ENCODE assay signal across 23 mouse cellular contexts in genomic region chr17:5360759-5361158, GRCm38 (mm10). TPM values are rescaled to one million over a fixed set of nuclear protein-coding genes. Genes with fewer than 3 reads are reported as not detected.
DNase-seq lines count a peak whose midpoint lies in the region; ATAC-seq and TF ChIP-seq lines count a peak whose summit lies in the region.
"Had no signal": no experiment of that assay in that cellular context is flagged by ENCODE, and none has a peak within 500 bp of the region (broad histone marks: within the 10 kb centered on the region; RNA-seq: fewer than 3 reads in every experiment).

No protein-coding gene starts in this region.

- 56% methylated on average over 2 of the region's 2 CpGs for WGBS in hindbrain, postnatal 0 days
- WGBS in hindbrain, embryonic 11.5 days: 64% methylated on average over 2 of the region's 2 CpGs

- H3K9me3 ChIP-seq in hindbrain, postnatal 0 days (ENCODE audit: low read length): no peaks in the 10 kb centered on the region
- no peaks in the 10 kb centered on the region for H3K9me3 ChIP-seq in hindbrain, embryonic 11.5 days (ENCODE audit: control insufficient read depth, low read length)
- H3K9me3 ChIP-seq: heart, embryonic 15.5 days; hindbrain, embryonic 12.5 days; intestine, embryonic 15.5 days; limb, embryonic 15.5 days; neural tube, embryonic 12.5 days had no signal

- no peaks in the 10 kb centered on the region for H3K36me3 ChIP-seq in hindbrain, postnatal 0 days (ENCODE audit: insufficient read depth, low read length)
- no peaks in the 10 kb centered on the region for H3K36me3 ChIP-seq in hindbrain, embryonic 11.5 days (ENCODE audit: control insufficient read depth, insufficient read depth, low read length)
- H3K36me3 ChIP-seq: heart, embryonic 15.5 days; hindbrain, embryonic 12.5 days; intestine, embryonic 15.5 days; limb, embryonic 15.5 days; neural tube, embryonic 12.5 days had no signal

- no peak for TF ChIP-seq CTCF in hindbrain, postnatal 0 days (IDR thresholded peaks at IDR 0.05; ENCODE audit: low read depth)

- H3K27ac ChIP-seq in hindbrain, postnatal 0 days: no peak overlapping the region
- no peak overlapping the region for H3K27ac ChIP-seq in hindbrain, embryonic 11.5 days (ENCODE audit: low read depth, low read length)
- H3K27ac ChIP-seq: heart, embryonic 15.5 days; hindbrain, embryonic 12.5 days; intestine, embryonic 15.5 days; limb, embryonic 15.5 days; neural tube, embryonic 12.5 days; stomach, postnatal 0 days had no signal

- no peak overlapping the region for H3K4me2 ChIP-seq in hindbrain, postnatal 0 days (ENCODE audit: low read depth, low read length)
- no peak overlapping the region for H3K4me2 ChIP-seq in hindbrain, embryonic 11.5 days (replicated peaks; ENCODE audit: low read depth, low read length)
- H3K4me2 ChIP-seq: heart, embryonic 15.5 days; hindbrain, embryonic 12.5 days; intestine, embryonic 15.5 days; limb, embryonic 15.5 days; neural tube, embryonic 12.5 days had no signal

- no peak overlapping the region for H3K9ac ChIP-seq in hindbrain, postnatal 0 days (replicated peaks; ENCODE audit: low read length)
- no peak overlapping the region for H3K9ac ChIP-seq in hindbrain, embryonic 11.5 days (ENCODE audit: low read depth, low read length)
- H3K9ac ChIP-seq: heart, embryonic 15.5 days; hindbrain, embryonic 12.5 days; intestine, embryonic 15.5 days; limb, embryonic 15.5 days; neural tube, embryonic 12.5 days had no signal

- DNase-seq in hindbrain, postnatal 0 days (ENCODE audit: low spot score): peak; percentile 24
- DNase-seq in hindbrain, embryonic 11.5 days (ENCODE audit: low spot score): no peak
- peak; percentile 67 for DNase-seq in Muller cell, postnatal 12 days (ENCODE audit: inconsistent ontology term)
- DNase-seq in adrenal gland, postnatal 10 days: peak; percentile 88
- peak; percentile 76 for DNase-seq in kidney, postnatal 10 days
- DNase-seq in cerebellum, adult 9-10 months: no peak
- no peak for DNase-seq in lung, adult 18-20 months
- DNase-seq in left cerebral cortex, postnatal 10 days (ENCODE audit: extremely low spot score in 1 of 2, low spot score in 2 of 2): no peak
- DNase-seq: cerebellum, adult 11 months; cerebellum, postnatal 36 days; heart, adult 11 months; layer of hippocampus, adult 9-11 months; lung, adult 2 months; lung, postnatal 36 days had no signal

- H3K27me3 ChIP-seq in hindbrain, postnatal 0 days (ENCODE audit: insufficient read depth, low read length): no peaks in the 10 kb centered on the region
- H3K27me3 ChIP-seq in hindbrain, embryonic 11.5 days (ENCODE audit: control insufficient read depth, insufficient read depth, low read length): no peaks in the 10 kb centered on the region
- H3K27me3 ChIP-seq: heart, embryonic 15.5 days; hindbrain, embryonic 12.5 days; intestine, embryonic 15.5 days; limb, embryonic 15.5 days; neural tube, embryonic 12.5 days had no signal

- intact Hi-C loops in left cerebral cortex, postnatal 10 days (cut with DNase I): no loop called here

- ATAC-seq in hindbrain, postnatal 0 days: no peak
- ATAC-seq in hindbrain, embryonic 11.5 days (ENCODE audit: low FRiP score): no peak
- ATAC-seq: forebrain, embryonic 14.5 days; intestine, embryonic 15.5 days had no signal

- H3K4me3 ChIP-seq in hindbrain, postnatal 0 days (ENCODE audit: low read length): no peak overlapping the region
- no peak overlapping the region for H3K4me3 ChIP-seq in hindbrain, embryonic 11.5 days (ENCODE audit: low read depth, low read length)
- H3K4me3 ChIP-seq: erythroblast, embryonic 14.5 days; heart, embryonic 15.5 days; hindbrain, embryonic 12.5 days; intestine, embryonic 15.5 days; limb, embryonic 15.5 days; neural tube, embryonic 12.5 days had no signal

- no peaks in the 10 kb centered on the region for H3K4me1 ChIP-seq in hindbrain, postnatal 0 days (ENCODE audit: insufficient read depth, low read length)
- no peaks in the 10 kb centered on the region for H3K4me1 ChIP-seq in hindbrain, embryonic 11.5 days (replicated peaks; ENCODE audit: control insufficient read depth, insufficient read depth, low read length)
- H3K4me1 ChIP-seq: heart, embryonic 15.5 days; intestine, embryonic 15.5 days had no signal

RNA-seq across cellular contexts. Expression of gene Ldhal6b, which starts 57.8 kb away (rescaled TPM):
- total RNA-seq in hindbrain, postnatal 0 days (2014; rRNA removed): 0.84 and 1.5 TPM in 2 replicates
- not detected in 2 replicates for polyA plus RNA-seq in hindbrain, postnatal 0 days (2015; fragmentation: Nextera tagmentation; extraction: Ambion mirVana)
- polyA plus RNA-seq in hindbrain, embryonic 11.5 days (2014; fragmentation: Nextera tagmentation; extraction: Ambion mirVana): not detected in 2 replicates
- total RNA-seq in adrenal gland, postnatal 10 days (2021): 1 to 10 TPM in 1 of 2 experiments, under 1 TPM in 1; 0.90 to 1.9 TPM
- total RNA-seq in left cerebral cortex, postnatal 10 days (2021): 1 to 10 TPM in 1 of 2 experiments, under 1 TPM in 1; 0.97 to 1.2 TPM
- polyA plus RNA-seq: embryonic facial prominence, embryonic 11.5 days; erythroblast, embryonic 14.5 days; forebrain, embryonic 14.5 days; heart, embryonic 15.5 days; hindbrain, embryonic 12.5 days; intestine, embryonic 15.5 days; limb, embryonic 15.5 days; neural tube, embryonic 12.5 days; stomach, postnatal 0 days had no signal

Comparison
In these comparisons a context has a peak if more than half of its experiments do, and no peak if none do; other contexts are left out.
1. DNase-seq: peak in hindbrain, postnatal 0 days (single experiment), Muller cell, postnatal 12 days (single experiment), adrenal gland, postnatal 10 days (single experiment) and kidney, postnatal 10 days (single experiment); none in hindbrain, embryonic 11.5 days (single experiment), cerebellum, adult 9-10 months (single experiment), lung, adult 18-20 months (0 of 2) and left cerebral cortex, postnatal 10 days (0 of 2).